Mouse (Mus musculus) right cerebral cortex, adult 18-20 months (tissue): ENCODE data around the gene Nampt.
A peak's percentile ranks its signal among the peaks of the same experiment; 100 is the strongest.
"Not testable (repeated sequence)": the region's sequence is repeated elsewhere in the genome, so short reads cannot be mapped to it uniquely, and the experiment has no call there.

Source experiments
- DNase-seq: peaks from one replicate; pipeline ENCODE4 v3.0.0; 2022; ENCODE audit warnings: mixed read lengths

Nampt gene

DNA sequence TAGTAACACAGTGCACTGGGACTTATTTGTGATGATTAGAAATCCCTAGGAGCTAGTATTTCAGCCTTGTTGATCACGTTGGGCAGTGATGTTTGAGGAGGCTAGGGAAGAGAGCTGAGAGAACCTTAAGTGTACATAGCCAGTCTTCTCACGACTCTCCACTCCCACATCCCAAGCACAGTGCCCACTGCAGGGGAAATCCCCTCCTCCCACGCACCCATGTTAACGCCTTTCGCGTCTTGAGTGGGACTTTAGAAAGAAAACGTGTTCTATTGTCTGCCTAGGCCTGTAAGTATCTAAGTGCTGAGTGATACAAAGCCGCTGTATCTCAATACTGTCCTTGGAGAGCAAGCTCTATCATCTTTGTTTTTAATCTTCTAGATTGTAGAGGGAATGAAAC is 27.0 kb downstream of the Nampt start:
- DNase-seq, result no peak

DNA sequence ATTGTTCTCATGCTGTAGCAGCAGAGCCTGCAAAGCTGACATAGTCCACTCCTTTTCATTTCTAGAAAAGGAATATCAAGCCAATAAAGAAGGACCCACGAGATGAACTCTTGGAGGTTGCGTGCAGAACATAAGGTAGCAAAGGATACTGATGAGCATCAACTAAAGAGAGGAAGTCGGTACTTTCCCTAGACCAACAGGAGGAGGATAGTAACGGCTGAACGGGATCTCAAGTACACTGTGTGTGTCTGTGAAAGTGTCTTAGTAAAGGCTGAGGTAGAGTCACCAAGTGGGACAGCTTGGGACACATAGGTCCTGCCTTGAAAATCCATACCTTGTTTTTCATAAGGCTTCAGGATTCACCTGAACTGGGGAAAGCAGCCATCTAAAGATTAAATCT is 34.4 kb downstream of the Nampt start:
- DNase-seq, result no peak

DNA sequence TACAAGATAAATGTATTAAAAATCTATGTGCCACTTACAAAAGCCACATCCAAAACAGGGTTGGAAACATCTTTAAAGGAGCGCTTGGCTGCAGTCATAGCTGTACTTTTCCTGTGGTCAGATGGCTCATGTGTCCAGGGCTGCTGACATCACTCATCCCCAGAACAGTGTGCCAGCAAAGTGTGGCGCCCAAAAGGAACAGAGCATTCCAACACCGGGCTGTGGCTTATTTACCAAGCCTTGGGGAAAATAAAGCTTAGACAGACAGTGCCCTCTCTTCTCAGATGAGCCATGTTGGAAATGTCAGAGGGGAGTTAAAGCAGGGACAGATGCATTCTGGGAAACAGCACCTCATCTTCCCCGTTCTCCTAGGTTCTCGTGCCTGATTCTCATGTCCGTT is 35.5 kb downstream of the Nampt start:
- no peak for DNase-seq

DNA sequence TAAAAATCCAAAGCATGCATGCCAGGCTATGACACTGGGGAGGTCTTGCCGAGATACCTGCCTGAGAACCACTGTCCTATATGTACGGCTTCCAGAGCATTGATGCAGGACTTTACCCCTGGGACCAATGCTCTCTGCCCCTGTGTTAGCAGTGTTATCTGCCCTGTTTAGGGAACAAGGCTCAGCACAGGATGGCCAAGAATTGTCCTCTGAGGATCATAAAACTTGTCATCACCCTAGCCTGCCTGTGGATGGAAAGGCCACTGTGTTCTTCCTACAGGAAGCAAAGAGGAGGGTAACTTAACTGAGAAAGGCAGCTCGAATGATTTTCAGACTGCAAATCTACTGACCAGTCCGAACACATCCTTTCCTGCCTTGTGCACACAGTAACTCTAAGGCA is 36.1 kb downstream of the Nampt start:
- no peak for DNase-seq

DNA sequence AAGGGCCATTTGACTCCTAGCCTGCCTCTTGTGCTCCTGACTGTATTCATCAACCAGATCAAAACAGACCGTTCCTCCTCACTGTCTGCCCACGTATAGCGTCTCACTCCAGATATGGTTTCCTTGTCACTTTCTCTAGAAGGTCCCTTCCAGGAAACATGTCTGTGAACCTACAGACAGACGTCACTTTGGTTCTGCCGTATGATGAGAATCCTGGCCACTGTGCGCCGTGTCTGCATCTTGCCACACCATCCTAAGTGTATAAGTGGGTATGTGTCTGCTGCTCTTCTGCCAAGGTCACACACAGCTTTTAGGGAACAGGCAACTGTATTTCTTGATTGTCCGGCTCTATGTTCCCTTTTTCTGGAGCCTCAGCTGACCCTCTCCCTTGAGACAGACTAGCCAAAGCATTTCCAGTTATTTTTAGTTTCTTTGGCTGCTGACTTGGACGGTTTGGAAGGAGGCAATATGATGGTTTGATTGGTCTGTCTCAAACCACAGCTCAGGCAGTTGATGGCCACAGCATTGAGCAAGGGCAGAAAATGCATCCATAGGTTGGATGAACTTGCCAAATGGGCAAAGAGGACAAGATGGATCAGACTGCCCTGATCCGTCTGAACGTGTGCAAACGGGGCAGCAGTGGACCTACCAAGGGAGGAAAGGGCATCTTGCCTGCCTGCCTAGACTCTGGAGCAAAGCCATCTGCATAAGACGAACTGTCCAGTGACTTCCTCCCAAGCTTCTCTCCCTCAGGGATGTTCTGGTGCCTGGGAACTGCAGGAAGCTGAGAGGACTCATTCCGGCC is 37.6 kb downstream of the Nampt start:
- DNase-seq, result no peak

DNA sequence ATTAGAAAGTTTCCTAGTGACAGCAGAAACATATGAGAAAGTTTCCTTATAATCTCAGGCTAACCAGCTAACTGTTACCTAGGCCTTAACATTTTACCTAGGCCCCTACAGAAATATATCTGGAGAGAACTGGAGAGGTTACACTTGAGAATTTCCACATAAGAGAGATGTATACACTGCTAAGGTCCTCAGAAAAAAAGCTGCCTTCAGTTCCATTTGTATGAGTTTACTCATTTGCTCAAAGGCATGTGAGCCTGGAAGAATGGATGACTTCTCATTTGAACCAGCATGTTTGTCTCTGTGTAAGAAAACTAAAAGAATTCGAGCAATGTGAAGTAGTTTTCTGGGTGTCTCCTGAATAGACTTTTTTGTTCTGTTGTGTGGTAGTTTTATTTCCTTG is 39.1 kb downstream of the Nampt start:
- no peak for DNase-seq

DNA sequence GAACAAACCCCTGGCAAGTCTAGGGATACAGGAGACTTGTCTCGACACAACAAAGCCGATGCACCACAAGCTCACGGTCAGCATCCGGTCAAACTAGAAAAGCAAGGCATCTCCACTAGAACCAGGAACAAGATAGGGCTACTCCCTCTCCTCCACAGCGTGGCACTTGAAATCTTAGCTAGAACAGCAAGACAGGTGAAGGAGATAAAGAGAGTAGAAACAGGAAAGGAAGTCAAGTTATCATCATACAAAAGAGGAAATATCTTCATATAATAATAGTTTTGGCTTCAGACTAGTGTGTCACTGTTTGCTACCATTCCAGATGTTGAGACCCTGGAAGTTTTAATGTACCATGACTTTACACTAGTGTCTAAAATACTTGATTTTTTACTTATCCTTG is 41.5 kb downstream of the Nampt start:
- no peak for DNase-seq

DNA sequence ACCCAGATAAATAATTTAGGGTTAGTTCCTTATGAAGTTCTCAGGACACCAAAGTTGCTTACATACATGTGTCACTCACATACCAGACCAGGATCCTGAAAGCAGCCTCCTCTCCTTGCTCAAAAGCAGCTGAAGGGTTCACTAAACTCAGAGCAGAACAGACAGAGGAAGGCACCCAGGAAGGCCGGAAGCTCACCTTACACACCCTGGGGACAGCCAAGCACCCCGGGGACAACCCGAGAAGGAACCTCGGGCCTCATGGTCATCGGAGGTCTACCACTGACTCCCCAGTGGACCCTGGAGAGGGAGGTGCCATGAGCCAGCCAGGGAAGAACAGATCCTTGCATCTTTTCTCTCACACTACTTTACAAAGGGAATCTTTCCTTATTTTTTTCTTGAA is 51.5 kb downstream of the Nampt start:
- DNase-seq, result no peak

DNA sequence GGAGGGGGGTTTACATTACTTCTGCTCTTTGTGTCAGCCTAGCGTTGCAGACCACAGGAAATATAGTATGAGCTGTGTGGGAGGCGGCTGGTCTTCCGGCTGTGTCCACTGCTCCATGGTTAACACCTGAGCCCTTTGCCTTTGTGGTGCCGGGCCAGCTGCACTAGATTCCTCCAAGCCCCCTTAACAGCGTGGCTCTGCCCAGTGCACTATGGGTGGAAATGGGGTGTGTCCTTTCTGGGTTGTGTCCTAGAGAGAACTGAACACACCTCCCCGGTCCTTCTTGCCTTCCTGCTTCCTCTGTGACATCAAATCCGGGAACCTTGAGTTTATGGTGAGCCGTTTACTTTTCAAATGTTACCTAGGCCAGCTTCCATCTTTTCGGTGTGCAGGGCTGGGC is 58.2 kb downstream of the Nampt start:
- DNase-seq, result no peak

DNA sequence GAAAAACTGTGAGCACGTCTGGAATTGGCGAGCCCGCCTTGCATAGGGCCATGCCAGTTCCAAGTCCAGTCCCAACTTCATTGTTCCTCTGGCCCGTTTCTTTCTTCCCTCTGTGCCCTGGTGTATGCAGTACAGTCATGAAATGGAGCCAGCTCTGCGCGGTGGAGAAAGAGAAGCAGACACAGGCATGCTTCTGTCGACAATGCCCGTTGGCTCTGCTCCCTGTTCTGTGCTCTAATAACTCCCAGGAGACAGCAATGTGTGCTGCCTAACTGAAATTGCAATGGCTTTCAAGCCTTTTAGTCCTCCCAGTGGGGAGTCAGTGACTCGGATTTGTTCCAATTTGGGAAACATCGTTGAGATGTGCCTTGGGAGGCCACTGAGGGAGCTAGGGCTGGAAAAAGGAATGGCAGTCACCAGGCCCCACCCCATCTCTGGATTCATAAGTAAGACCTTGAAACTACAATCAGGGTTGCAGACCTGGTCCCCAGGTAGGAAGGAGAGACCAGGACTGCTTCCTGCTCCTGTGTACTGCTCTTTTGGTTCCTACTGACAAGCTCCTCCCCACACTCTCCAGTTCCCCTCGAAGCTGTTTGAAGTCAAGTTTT is 58.7 kb downstream of the Nampt start:
- no peak for DNase-seq

DNA sequence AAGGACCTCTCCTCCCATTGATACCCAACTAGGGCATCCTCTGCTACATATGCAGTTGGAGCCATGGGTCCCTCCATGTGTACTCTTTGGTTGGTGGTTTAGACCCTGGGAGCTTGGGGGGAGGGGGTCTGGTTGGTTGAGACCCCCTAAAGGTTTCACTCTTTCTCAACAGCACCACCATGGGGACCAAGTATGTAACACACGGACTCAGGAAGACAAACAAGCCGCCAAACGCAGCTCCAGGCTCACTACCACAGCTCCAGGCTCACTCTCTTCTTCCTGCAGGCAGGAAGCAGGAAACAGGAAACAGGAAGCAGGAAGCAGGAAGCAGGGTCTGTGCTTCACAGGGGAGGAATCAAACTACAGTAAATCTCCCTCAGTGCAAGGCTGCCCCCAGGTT is 60.0 kb downstream of the Nampt start:
- DNase-seq, result no peak

DNA sequence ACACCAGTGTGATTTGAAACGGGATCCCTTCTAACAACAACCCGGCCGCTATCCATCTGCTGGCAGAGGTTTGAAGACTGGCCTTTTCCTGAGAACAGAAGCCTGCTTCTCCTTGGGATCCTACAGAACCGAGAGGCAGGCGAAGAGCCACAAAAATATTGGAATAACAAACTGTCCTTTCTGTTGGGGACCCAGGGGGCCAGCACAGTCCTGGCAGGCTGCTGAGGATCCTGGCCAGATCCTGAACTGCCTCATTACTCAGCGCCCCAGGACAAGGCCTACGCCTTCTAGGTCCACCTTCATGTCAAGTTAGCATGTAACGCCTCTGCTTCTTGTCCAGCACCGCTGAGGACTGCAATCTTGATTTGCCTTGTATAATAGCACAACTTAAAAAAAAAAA is 65.0 kb downstream of the Nampt start:
- DNase-seq, result no peak

DNA sequence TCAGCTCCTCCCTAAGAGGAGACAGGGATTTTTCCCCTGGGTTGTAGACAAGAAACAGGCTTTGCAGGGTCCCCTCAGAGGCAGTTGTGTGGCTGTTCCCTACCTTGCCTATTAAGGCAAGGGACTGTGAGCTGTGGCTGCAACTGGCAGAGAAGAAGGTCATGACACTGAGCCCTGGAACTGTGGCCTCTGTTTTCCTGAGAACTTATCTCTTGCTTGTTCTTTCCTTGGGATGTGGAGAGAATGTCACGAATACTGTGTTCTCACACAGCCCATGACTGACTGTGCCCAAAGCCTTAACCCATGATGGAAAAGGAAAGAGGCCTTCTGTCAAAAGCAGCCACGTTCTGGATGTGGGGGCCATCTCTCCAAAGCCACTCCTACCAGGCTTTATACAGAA is 65.7 kb downstream of the Nampt start:
- no peak for DNase-seq

DNA sequence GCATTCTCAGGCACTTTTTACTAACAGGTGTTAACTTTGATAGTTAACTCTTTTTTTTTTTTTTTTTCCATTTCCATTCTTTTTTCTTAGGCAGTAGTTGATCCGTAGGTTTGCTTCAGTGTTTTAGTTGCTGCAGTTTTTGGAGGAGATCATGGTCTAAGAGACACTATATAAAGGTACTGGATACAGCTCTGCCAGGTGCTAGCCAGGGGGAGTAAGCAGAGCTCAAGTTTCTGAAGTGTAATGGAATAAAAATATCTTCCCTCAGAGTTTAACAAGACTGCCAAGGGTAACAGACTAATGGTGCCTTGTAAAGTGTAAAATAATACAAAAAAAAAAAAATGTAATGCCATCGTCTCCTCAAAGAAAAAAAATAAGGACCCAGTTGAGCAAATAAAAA is 67.0 kb downstream of the Nampt start:
- DNase-seq, result no peak

DNA sequence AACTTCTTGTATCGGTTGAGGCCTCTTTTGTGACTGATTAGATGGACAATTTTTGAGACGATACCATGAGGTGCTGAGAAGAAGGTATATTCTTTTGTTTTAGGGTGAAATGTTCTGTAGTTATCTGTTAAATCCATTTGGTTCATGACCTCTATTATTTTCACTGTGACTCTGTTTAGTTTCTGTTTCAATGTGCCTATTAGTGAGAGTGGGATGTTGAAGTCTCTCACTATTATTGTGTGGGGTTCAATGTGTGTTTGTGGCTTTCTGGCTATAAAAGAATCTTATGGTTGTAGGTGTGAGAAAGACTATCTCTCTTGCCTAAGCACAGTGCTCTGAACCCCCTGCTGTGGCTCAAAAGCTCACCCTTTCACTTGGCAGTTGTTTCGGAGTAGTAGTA is 68.9 kb downstream of the Nampt start:
- no peak for DNase-seq

DNA sequence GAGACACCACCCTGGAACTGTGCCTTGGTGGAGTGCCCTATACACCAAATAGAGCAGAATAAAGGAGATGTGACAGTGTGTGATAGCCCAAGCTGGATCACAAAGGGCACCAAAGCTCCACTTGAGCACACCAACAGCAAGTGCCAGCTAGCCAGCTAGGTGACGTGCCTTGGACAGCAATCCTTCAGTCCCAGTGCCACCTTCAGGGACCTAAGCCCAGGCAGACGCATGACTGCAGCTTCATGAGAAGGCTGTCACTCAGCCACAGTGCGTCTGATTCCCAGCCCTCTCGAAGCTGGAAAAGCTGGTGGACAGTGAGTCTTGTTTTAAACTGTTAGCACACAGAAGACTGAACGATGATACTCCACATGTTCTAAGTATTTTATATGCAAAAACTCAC is 70.5 kb downstream of the Nampt start:
- no peak for DNase-seq

DNA sequence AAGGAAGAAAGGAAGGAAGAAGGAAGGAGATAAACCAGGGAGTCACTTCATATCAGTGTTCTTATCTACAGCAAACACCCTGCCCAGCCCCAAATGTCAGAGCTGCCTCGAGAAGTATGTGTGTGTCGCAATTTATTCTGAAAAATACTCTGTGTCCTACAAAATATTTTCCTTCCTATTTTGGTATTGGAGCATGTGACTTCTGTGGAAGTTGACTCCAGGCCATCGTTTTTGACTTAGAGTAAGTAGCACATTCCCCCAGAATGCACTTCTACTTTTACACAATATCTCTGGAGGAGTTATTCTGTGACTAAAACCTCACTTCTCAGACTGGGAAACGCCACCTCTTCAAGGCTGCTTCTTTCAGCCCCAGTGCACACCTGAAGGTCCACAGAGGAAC is 71.1 kb downstream of the Nampt start:
- DNase-seq, result no peak

DNA sequence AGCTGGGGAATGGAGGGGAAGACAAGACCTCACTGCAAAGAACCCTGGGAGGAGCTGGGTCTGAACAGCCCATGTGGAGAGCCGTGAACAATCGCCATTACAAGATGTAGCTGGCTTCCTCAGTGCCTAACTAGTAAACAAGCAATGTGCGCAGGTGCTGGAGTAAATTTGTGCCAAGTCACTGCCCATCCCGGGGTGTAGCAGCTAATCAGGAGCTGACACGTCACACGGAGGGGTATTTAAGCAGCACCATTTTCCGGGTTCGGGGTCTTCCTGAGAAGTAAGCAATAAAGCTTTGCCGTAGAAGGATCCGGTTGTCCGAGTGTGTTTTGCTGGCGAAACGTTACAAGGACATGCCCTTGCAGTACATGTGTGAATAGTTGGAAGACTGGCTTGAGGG is 71.9 kb downstream of the Nampt start:
- not testable (repeated sequence) for DNase-seq

DNA sequence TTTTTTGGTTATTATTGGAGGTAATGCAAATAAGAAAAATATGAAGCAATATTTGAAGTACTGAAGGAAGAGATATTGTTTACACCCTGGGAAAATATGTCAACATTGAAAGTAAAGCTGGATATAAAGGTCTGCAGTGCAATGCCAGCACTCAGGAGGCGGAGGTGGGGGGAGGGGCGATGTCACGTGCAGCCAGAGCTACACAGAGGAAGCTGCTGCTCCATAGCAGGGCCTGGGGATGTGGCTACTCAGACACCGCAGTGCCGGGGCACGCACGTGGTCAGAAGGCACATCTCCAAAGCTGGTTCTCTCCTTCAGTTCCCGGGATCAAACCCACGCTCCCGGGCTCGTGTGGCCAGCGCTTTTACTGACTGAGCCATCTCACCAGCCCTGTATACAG is 73.9 kb downstream of the Nampt start:
- no peak for DNase-seq

DNA sequence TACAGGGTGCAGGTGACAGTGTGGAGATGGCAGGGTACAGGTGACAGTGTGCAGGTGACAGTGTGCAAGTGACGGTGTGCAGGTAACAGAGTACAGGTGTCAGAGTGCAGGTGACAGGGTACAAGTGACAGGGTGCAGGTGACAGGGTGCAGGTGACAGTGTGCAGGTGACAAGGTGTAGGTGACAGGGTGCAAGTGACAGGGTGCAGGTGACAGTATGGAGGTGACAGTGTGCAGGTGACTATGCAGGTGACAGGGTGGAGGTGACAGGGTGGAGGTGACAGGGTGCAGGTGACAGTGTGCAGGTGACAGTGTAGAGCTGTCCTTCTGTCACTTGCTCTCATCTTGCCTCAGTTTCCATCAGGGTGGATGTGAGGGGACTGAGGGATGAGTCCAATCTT is 76.5 kb downstream of the Nampt start:
- no peak for DNase-seq

DNA sequence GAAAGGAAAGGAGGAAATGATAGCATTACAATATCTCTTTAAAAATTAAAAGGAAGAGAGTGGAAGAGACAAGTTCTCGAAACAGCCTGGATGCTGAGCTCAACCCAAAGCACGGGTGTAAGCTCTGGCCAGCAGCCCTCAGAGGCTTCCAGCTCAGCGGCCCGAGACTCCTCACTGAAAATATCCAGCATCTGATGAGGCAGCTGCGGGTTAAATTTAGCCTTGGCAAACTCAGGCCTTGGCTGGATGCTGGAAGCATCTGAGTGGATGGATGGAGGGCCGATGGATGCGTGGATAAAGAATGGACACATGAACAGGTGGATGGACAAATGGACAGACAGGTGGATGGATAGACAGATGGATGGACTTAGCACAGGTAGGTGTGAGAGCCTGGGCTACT is 77.2 kb downstream of the Nampt start:
- DNase-seq, result peak; percentile 30

DNA sequence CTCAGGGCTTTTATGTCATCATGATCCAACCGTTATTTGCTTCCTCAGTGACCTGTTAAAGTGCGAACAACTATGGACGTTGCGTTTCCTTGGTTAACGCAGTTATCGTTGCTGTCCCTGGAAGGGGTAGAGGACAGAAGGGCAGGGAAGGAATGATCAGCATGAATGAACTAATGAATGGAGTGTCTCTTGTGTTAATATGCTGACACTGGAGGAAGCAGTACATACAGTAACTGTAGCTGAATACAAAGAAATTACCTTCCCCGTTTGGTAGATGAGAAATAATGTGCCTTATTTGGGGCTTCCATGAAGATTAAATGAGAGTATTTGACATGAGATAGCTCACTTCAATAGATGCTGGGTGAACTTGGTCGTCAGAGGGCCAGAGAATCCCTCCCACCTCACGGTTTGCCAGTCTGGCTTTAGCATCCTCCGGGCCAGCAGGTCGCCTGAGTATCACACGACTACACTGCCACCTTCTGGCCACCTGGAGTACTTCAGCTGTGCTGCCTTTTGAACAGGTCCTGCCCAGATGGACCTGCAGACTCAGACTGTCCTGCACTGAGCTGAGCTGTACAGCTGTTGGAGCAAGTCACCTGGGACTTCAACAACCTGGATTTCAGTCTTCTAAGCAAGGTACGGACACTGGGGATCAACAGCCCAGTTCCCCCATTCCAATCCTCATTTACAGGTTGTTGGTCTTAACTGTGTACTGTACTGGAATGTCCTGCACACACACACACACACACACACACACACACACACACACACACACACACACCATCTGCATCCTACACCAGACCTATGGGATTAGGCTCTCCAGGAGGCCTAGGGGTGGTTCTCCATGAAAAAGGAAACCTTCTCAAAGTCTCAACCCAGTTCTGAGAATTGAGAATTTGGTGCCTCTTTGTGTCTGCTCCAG is 78.1 kb downstream of the Nampt start:
- DNase-seq, result peak; percentile 85

DNA sequence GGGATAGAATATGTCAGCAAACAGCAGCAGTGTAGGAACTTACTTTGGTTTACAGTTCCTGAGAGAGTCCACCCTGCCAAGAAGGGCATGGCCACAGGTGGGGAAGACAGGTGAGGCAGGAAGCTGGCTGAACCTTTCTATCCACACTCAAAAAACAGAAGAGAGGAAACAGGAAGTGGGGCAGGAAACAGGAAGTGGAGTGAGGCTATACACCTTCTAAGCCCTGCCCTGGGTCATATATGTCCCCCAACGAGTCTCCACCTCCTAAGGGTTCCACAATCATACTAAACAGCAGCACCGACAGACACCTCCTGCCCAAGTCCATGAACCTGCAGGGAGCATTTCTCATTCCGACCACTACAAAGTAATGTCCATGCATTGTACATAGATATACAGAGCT is 81.7 kb downstream of the Nampt start:
- no peak for DNase-seq
